Mouse (Mus musculus) cerebellum, adult 9-11 months (tissue): ENCODE measurements around the gene Ly75.

Source experiments
- DNase-seq: peaks from one replicate; pipeline ENCODE4 v3.0.0; 2022

The Ly75 gene

GRCm38 (mm10) chr2:60322031-60322726, 60.9 kb downstream of the Ly75 start:
- DNase-seq, result no peak

DNA sequence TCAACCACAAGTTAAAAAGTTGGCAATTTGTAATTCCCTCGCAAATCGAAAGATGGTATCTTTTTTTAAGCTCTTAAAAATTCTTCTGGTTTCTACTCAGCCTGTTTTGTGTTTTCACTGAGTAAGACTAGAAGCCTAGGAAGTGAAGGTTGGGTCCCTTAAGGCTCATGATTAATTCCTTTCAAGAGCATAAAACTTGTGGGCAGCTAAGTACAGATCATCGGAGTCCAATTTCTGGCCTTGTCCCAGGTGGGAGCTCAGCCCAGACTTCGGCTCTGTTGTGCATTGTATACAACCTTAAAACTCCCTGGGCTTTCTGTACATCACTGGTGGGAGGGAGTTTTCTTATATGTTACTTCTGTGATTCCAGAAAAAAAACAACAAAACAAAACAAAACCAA, 79.3 kb downstream of the Ly75 start:
- no peak for DNase-seq

DNA sequence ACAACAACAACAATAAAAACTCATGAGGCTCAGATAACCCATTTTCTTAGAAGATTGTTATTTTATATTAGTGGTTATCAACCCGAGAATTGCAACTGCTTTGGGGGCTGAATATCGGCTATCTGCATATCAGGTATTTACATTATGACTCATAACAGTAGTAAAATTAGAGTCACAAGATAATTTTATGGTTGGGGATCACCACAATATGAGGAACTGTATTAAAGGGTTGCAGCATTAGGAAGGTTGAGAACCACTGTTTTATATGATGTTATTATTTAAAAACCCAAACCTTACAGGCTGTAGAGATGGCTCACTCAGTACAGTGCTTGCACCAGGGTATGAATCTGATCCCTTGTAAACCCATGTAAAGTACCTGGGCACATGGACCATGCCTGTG, 83.8 kb downstream of the Ly75 start:
- no peak for DNase-seq

- no peak for DNase-seq
Measured at GRCm38 (mm10) chr2:60298266-60298665, 84.8 kb downstream of the Ly75 start.

DNA sequence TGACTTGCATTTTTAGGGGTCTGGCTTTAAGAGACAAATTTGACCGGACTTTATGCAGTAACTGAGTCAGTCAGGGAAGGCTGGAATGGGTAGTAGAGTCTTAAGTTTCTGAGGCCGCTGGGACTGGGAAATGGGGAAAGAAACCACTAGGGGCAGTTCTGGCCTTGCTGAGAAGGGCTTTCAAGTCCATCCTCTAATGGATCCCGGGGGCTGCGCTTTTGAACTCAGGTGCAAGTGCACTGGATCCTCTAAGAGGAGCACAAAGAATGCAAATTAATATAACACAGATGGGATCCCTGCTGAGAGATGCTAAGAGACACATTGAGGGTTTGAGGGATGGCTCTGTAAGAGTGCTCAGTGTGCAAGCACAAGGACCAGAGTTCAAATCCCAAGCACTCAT, 91.7 kb downstream of the Ly75 start:
- DNase-seq, result no peak

DNA sequence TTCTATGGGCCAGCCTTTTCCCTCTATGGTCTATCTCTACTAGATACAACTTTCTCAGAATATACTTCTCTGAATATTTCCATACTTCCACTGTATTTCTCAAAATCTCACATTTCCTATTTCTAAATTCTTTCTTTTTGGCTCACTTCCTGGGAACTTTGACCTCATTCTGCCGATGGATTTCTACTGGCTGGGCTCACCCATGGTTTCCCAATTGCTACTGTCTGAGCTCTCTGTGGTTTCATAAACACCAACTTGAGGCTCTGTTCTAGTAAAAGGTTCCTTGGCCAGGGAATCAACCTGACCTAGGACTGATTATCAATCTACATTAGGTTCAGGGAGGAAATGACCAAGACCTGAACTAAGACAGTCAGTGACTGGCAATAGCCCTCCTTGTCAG, 93.7 kb downstream of the Ly75 start:
- DNase-seq, result no peak

DNA sequence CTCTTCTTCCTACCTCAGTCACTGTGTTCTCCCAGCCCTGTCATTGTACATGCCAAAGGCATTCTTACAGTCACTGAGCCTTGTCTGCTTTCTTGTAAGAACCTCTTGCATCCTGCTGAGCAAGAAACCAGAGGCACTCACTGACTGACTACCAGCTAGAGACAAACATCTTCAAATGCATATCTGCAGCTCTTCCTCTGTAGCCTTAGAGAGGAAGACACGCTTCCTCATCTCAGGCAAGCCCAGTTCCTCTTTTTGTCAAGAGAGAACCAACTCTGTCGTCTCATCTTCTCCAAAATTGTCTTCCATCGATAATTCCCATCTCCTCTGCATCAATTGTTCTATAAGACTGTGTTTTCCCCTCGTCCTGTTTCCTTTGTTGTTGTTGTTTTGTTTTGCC, 94.5 kb downstream of the Ly75 start:
- DNase-seq, result no peak

DNA sequence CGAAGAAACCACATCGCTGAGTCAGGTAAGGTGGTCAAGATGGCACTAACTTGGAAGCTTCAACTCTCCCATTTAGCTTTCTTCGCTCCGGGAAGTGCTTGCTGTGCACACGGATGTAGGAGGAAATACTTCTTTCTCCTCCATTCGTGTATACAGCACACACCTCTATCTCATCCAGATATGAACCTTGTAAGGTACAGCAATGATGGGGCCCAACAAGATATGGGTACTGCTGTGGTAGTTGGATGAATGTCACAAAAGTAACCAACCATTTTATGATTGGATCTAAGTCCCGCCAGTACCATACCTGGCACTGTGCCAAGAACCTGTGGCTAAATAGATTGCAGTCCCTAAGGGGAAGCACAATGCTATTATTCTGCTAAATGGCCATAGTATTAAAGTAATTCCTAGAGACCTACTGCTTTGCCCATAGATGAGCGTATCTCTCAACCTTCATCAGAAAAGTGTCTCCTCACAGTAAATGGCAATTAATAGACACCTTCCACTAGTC, 97.9 kb downstream of the Ly75 start:
- DNase-seq, result no peak

DNA sequence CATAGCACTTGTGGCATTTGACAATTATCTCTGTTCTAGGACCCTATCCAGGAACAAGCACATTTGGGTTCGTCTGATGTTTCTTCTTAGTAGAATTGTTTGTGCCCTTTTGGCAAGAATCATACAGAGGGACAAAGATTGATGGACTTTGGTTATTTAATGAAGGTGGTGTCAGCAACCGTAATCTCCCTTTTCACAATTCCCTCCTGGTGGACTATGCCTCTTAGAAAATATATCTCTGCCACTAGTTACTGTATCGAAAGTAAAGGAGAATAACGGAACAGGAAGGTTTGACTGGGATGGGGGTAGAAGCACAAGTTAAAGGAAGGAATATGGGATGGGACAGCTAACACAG, 98.7 kb downstream of the Ly75 start, which contains the start of gene Cd302:
Cd302 (minus strand) TSS at position 22 of the 355 bp plus-strand sequence.
- DNase-seq, result no peak

DNA sequence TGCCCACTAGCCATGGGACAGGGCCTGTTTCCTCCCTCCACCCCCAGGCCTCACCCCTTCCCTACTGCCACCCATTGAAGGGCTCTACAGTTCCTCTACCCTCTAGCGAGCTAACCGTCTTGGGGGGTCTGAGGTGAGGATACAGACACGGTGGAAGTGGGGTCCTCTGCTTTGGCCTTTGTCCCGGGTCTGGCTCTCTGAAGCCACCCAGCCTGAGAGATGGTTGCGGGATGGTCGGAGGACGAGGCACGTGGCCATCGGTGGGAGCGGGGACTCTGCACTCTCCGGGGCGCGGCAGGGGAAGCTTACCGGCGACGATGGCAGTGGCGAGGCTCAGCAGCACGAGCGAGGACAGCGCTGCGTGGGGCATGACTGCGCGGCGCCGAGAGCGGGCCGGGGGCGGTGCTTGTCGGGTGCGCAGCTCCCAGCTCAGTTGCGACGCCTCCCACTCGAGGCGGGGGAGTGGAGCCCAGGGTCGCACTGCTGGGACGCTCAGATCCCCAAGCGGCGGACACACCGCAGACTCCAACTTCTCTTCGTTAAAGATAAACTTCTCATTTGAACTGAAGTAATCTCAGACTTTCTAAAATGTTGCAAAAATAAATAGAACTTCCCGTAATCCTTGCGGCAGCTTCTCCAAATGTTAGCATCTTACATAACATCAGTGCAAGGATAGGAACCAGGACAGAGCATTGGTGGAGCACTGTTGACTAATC, 99.2 kb downstream of the Ly75 start:
- peak; percentile 12 for DNase-seq

GRCm38 (mm10) chr2:60283208-60283750, 99.8 kb downstream of the Ly75 start:
- no peak for DNase-seq

GRCm38 (mm10) chr2:60282625-60283024, 100.5 kb downstream of the Ly75 start:
- no peak for DNase-seq

DNA sequence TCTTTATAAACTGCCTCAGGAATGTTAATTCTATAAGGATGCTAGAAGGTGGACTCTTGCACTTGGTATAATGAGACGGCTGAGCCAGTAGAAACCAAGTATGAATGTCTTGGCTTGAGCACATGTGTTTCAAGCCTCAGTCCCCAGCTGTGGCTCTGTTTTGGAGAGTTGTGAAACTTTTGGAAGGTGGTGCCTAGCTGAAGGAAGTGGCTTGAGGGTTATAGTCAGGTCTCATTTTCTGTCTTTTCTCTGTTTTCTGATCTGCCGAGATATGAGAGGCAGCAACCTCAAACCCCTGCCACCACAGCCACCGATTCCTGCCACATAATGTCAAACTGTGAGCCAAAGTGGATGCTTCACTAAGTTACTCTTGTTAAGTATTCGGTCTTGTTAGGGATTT, 104.5 kb downstream of the Ly75 start:
- DNase-seq, result no peak

DNA sequence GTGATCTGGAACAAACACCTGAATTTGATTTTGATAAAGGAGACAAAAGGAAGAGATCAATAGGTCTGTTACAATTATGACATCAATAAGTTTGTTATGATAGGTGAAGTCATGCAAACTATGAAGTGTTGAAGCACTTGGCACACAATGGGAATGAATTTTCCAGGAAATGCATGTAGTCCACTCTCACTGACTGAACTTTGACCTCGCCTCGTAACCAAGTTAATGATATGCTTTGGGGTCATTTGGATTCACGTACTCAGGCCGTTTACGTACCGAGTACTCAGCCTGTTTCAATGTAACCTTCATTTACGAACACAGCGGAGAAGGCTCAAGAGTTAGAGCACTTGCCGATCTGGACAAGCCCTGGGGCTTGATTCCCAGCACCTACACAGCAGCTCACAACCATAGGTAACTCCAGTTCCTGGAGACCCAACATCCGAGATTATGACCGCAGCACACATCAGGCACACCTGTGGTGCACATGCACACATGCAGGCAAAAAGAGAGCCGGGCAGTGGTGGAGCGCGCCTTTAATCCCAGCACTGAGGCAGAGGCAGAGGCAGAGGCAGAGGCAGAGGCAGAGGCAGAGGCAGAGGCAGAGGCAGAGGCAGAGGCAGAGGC, 113.1 kb downstream of the Ly75 start:
- no peak for DNase-seq

GRCm38 (mm10) chr2:60267567-60267966, 115.5 kb downstream of the Ly75 start:
- no peak for DNase-seq

DNA sequence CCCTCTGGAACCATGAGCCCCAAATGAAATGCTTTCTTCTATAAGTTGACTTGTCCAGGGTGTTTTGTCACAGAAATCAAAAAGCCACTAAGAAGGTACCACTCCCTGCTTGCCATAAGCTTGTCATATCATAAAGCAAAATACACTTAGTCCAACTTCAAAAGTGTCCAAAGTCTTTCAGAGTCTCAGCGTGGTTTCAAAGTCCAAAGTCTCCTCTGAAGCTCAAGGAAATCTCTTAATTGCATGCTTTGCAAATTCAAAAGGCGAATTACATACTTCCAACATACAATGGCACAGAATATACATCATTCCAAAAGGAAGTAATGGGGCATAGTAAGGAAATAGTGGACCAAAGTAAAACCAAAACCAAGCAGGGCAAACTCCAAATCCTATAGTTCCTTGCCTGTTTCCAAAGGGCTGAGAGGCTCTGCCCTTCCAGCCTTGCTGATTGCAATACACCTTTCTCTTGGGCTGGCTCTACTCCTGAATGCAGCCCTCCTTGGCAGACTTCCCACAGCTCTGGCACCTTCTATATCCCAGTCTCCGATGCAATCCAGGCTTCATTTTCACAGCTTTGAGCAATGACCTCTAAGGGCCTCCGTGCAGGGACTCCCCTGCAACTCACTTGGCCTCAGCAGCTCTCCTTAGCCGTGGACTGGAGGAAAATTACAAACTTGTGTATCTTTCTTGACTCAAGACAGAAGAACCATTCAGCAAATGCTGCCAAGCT, 122.3 kb downstream of the Ly75 start:
- no peak for DNase-seq

- DNase-seq, result no peak
Measured at GRCm38 (mm10) chr2:60259186-60259585, 123.9 kb downstream of the Ly75 start.

DNA sequence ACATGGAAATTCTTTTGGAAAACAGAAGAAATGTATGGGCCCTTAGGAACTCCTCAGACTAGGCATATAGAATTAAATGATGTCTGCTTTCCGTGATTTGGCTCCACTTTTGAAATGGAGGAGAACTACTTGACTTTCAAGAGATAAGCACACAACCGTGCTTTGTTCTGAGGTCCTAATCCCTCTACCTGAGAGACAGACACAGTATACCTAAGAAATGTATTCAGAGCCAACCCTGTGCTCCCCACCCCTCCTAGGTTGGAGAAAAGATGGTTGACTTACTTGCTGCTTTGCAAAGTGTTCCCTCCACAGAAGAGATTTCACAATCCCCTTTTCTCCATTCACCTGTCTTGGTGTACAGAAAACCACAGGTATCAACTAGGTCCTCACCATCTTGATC, 126.4 kb downstream of the Ly75 start:
- DNase-seq, result no peak

DNA sequence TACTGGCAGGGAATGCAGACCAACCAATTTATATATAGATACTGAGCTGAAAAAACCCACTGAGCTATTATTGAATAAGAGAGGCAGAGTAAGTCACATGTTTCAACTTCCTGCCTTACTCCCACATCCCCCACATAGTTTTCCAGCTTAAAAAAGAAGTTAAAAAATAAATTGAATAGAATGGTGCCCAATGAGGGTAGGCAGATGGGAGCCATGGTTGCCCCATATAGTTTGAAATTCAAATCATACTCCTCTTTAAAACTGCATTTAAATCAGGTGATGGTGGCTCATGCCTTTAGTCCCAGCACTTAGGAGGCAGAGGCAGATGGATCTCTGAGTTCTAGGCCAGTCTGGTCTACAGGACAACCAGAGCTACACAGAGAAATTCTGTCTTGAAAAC, 129.6 kb downstream of the Ly75 start:
- no peak for DNase-seq

DNA sequence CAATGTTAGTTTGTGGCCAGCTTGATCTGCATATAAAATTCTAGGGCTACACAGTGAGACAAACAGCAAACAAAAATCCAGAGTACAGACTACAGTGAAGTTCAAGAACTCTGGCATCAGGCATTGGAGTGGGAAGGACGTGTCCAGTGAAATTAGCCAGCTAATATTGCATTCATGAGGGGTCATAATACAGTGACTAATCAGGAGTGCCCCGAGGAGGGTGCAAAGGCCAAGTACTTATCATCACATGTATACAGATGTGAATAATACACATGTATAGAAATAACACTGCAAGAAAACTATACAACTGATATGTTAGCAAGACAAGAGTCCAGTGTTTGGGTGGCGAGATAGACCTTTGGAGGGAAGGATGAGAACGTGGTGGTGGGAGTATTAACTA, 130.3 kb downstream of the Ly75 start:
- DNase-seq, result no peak
